Mouse (Mus musculus) olfactory bulb, adult 2 months (tissue): ENCODE results near the gene Nod1.

Experiments used
- CTCF ChIP-seq: fragments of 200-500 bp; IDR thresholded peaks from 2 replicates; pipeline ENCODE4 v1.5.1; 2012; ENCODE audit warnings: low read depth, mild to moderate bottlenecking, low read length, moderate library complexity; ENCODE audit not compliant: insufficient read depth
- POLR2A ChIP-seq: fragments of 200-500 bp; IDR thresholded peaks from 2 replicates; pipeline ENCODE4 v1.6.1; 2012; ENCODE audit warnings: mild to moderate bottlenecking, low read depth, low read length, moderate library complexity; ENCODE audit not compliant: insufficient read depth

- no peak for TF ChIP-seq CTCF
- no peak for TF ChIP-seq POLR2A
Observed at GRCm38 (mm10) chr6:54934313-54934712, 38.1 kb downstream of the Nod1 start.
